ENCODE assay signal across 8 mouse cellular contexts in genomic region chr16:64850287-64851084, GRCm38 (mm10). TPM values are rescaled to one million over a fixed set of nuclear protein-coding genes. Genes with fewer than 3 reads are reported as not detected.
DNase-seq lines count a peak whose midpoint lies in the region; ATAC-seq and TF ChIP-seq lines count a peak whose summit lies in the region.

No protein-coding gene starts in this region.

- peak overlapping the region; percentile 87 for H3K9ac ChIP-seq in embryonic facial prominence, embryonic 12.5 days
- peak overlapping the region; percentile 96 for H3K9ac ChIP-seq in heart, embryonic 13.5 days
- peak overlapping the region; percentile 86 for H3K9ac ChIP-seq in kidney, postnatal 0 days (ENCODE audit: low read depth, low read length)
- H3K9ac ChIP-seq in liver, embryonic 13.5 days, result peak overlapping the region; percentile 96
- peak overlapping the region; percentile 89 for H3K9ac ChIP-seq in neural tube, embryonic 11.5 days (ENCODE audit: low read length)

- WGBS in embryonic facial prominence, embryonic 12.5 days, result 4% methylated on average over 16 of the region's 16 CpGs
- under 1% methylated on average over 16 of the region's 16 CpGs for WGBS in heart, embryonic 13.5 days
- WGBS in kidney, postnatal 0 days, result 2% methylated on average over 16 of the region's 16 CpGs
- WGBS in liver, embryonic 13.5 days (ENCODE audit: insufficient replicate concordance), result under 1% methylated on average over 16 of the region's 16 CpGs
- WGBS in neural tube, embryonic 11.5 days, result 7% methylated on average over 16 of the region's 16 CpGs

- peak overlapping the region; percentile 98 for H3K4me2 ChIP-seq in embryonic facial prominence, embryonic 12.5 days (replicated peaks)
- peak overlapping the region; percentile 88 for H3K4me2 ChIP-seq in heart, embryonic 13.5 days
- H3K4me2 ChIP-seq in kidney, postnatal 0 days (ENCODE audit: low read length), result peak overlapping the region; percentile 94
- peak overlapping the region; percentile 90 for H3K4me2 ChIP-seq in liver, embryonic 13.5 days
- H3K4me2 ChIP-seq in neural tube, embryonic 11.5 days (ENCODE audit: low read depth), result peak overlapping the region; percentile 78

- TF ChIP-seq CTCF in kidney, postnatal 0 days (IDR thresholded peaks at IDR 0.05; ENCODE audit: low read depth), result no peak

- DNase-seq in 3T3-L1 (ENCODE audit: low read depth, low spot score) (peak; percentile 46), adipocyte (ENCODE audit: low spot score) (peak; percentile 47)
- DNase-seq in kidney, postnatal 0 days (ENCODE audit: low spot score), result peak; percentile 32
- DNase-seq in liver, embryonic 13.5 days, result peak; percentile 42
- peak; percentile 42 for DNase-seq in neural tube, embryonic 11.5 days (ENCODE audit: low spot score)
- DNase-seq in testis, postnatal 14 days (ENCODE audit: low spot score), result peak; percentile 73

- no peaks in the 10 kb centered on the region for H3K9me3 ChIP-seq in embryonic facial prominence, embryonic 12.5 days
- H3K9me3 ChIP-seq in heart, embryonic 13.5 days, result no peaks in the 10 kb centered on the region
- no peaks in the 10 kb centered on the region for H3K9me3 ChIP-seq in kidney, postnatal 0 days (replicated peaks; ENCODE audit: low read length)
- H3K9me3 ChIP-seq in liver, embryonic 13.5 days (replicated peaks), result no peaks in the 10 kb centered on the region
- H3K9me3 ChIP-seq in neural tube, embryonic 11.5 days (ENCODE audit: control insufficient read depth, low read length), result no peaks in the 10 kb centered on the region

- no peaks in the 10 kb centered on the region for H3K27me3 ChIP-seq in embryonic facial prominence, embryonic 12.5 days
- H3K27me3 ChIP-seq in heart, embryonic 13.5 days (replicated peaks), result no peaks in the 10 kb centered on the region
- no peaks in the 10 kb centered on the region for H3K27me3 ChIP-seq in kidney, postnatal 0 days (ENCODE audit: insufficient read depth, low read length)
- H3K27me3 ChIP-seq in liver, embryonic 13.5 days, result no peaks in the 10 kb centered on the region
- H3K27me3 ChIP-seq in neural tube, embryonic 11.5 days (ENCODE audit: control insufficient read depth, insufficient read depth, low read length), result no peaks in the 10 kb centered on the region

- ATAC-seq in embryonic facial prominence, embryonic 12.5 days (ENCODE audit: insufficient number of reproducible peaks, insufficient read depth, low FRiP score, low TSS enrichment), result no peak; the same call in 1 of the 2 replicates
- ATAC-seq in heart, embryonic 13.5 days (ENCODE audit: extremely low read depth, insufficient number of reproducible peaks, low FRiP score, low TSS enrichment), result no peak
- ATAC-seq in kidney, postnatal 0 days (replicated peaks; ENCODE audit: low FRiP score, low read depth), result no peak
- ATAC-seq in liver, embryonic 13.5 days (ENCODE audit: low read depth), result no peak
- peak; percentile 5; the same call in 1 of the 2 replicates for ATAC-seq in neural tube, embryonic 11.5 days (ENCODE audit: insufficient read depth, low FRiP score, low TSS enrichment)

- peak overlapping the region; percentile 93 for H3K4me3 ChIP-seq in embryonic facial prominence, embryonic 12.5 days
- peak overlapping the region; percentile 95 for H3K4me3 ChIP-seq in heart, embryonic 13.5 days
- peak overlapping the region; percentile 87 for H3K4me3 ChIP-seq in kidney, postnatal 0 days (replicated peaks; ENCODE audit: low read depth, low read length)
- peak overlapping the region; percentile 96 for H3K4me3 ChIP-seq in liver, embryonic 13.5 days (replicated peaks)
- peak overlapping the region; percentile 92 for H3K4me3 ChIP-seq in neural tube, embryonic 11.5 days (ENCODE audit: low read depth, low read length)

- H3K4me1 ChIP-seq in embryonic facial prominence, embryonic 12.5 days, result peaks cover 18% of the 10 kb centered on the region
- H3K4me1 ChIP-seq in heart, embryonic 13.5 days, result peaks cover 29% of the 10 kb centered on the region
- H3K4me1 ChIP-seq in kidney, postnatal 0 days (replicated peaks; ENCODE audit: insufficient read depth, low read length), result peaks cover 6% of the 10 kb centered on the region; the same call in 1 of the 2 replicates
- peaks cover 26% of the 10 kb centered on the region for H3K4me1 ChIP-seq in liver, embryonic 13.5 days (replicated peaks)
- H3K4me1 ChIP-seq in neural tube, embryonic 11.5 days (ENCODE audit: control insufficient read depth, insufficient read depth, low read length), result peaks cover 11% of the 10 kb centered on the region

- peak overlapping the region; percentile 97 for H3K27ac ChIP-seq in embryonic facial prominence, embryonic 12.5 days
- peak overlapping the region; percentile 96 for H3K27ac ChIP-seq in heart, embryonic 13.5 days (replicated peaks)
- peak overlapping the region; percentile 91; the same call in 1 of the 2 replicates for H3K27ac ChIP-seq in kidney, postnatal 0 days
- peak overlapping the region; percentile 92 for H3K27ac ChIP-seq in liver, embryonic 13.5 days
- peak overlapping the region; percentile 86 for H3K27ac ChIP-seq in neural tube, embryonic 11.5 days (ENCODE audit: low read depth, low read length)

- H3K36me3 ChIP-seq in embryonic facial prominence, embryonic 12.5 days, result peaks cover 7% of the 10 kb centered on the region
- H3K36me3 ChIP-seq in heart, embryonic 13.5 days, result peaks cover 16% of the 10 kb centered on the region
- peaks cover 5% of the 10 kb centered on the region; the same call in 1 of the 2 replicates for H3K36me3 ChIP-seq in kidney, postnatal 0 days (ENCODE audit: insufficient read depth, low read length)
- H3K36me3 ChIP-seq in liver, embryonic 13.5 days, result peaks cover 17% of the 10 kb centered on the region
- H3K36me3 ChIP-seq in neural tube, embryonic 11.5 days (ENCODE audit: control insufficient read depth, insufficient read depth, low read length), result 0 out of 2 replicates have a peak, but pooled peaks cover 1% of the 10 kb centered on the region

RNA-seq across cellular contexts. Expression of gene Zfp654, which starts 1.0 kb away (rescaled TPM):
- 8.8 and 9.0 TPM in 2 replicates for polyA plus RNA-seq in embryonic facial prominence, embryonic 12.5 days (2016; fragmentation: Nextera tagmentation; extraction: Ambion mirVana)
- polyA plus RNA-seq in heart, embryonic 13.5 days (2015; fragmentation: Nextera tagmentation; extraction: Ambion mirVana), result 4.4 and 5.1 TPM in 2 replicates
- polyA plus RNA-seq in kidney, postnatal 0 days (2015; fragmentation: Nextera tagmentation; extraction: Ambion mirVana), result 5.1 TPM in 2 replicates
- polyA plus RNA-seq in liver, embryonic 13.5 days (2015; fragmentation: Nextera tagmentation; extraction: Ambion mirVana), result 2.4 and 3.3 TPM in 2 replicates
- polyA plus RNA-seq in neural tube, embryonic 11.5 days (2014; fragmentation: Nextera tagmentation; extraction: Ambion mirVana), result 9.5 and 10.3 TPM in 2 replicates

RNA-seq across cellular contexts. Expression of gene Cggbp1, which starts 1.3 kb away (rescaled TPM):
- polyA plus RNA-seq in embryonic facial prominence, embryonic 12.5 days (2016; fragmentation: Nextera tagmentation; extraction: Ambion mirVana), result 106 and 115 TPM in 2 replicates
- 42.7 and 44.0 TPM in 2 replicates for polyA plus RNA-seq in heart, embryonic 13.5 days (2015; fragmentation: Nextera tagmentation; extraction: Ambion mirVana)
- 64.2 and 66.4 TPM in 2 replicates for polyA plus RNA-seq in kidney, postnatal 0 days (2015; fragmentation: Nextera tagmentation; extraction: Ambion mirVana)
- polyA plus RNA-seq in liver, embryonic 13.5 days (2015; fragmentation: Nextera tagmentation; extraction: Ambion mirVana), result 23.2 and 30.7 TPM in 2 replicates
- polyA plus RNA-seq in neural tube, embryonic 11.5 days (2014; fragmentation: Nextera tagmentation; extraction: Ambion mirVana), result 126 and 129 TPM in 2 replicates
